Mouse (Mus musculus) myocyte (in vitro differentiated cells): ENCODE results near the gene Txk.

Experiments used
- POLR2A ChIP-seq: IDR thresholded peaks from one replicate; pipeline ENCODE4 v1.6.1; 2011; ENCODE audit warnings: low read depth, mild to moderate bottlenecking, control low read depth, moderate library complexity; ENCODE audit not compliant: insufficient read length
- SRF ChIP-seq: IDR thresholded peaks from one replicate; pipeline ENCODE4 v1.6.1; 2011; ENCODE audit warnings: low read depth; ENCODE audit not compliant: control insufficient read depth, insufficient read length

- TF ChIP-seq POLR2A (no peak), SRF (no peak)
Observed at GRCm38 (mm10) chr5:72783957-72784356, 31.4 kb upstream of the Txk start.
